Comparison of ENCODE assay signal across 24 mouse cellular contexts in the genomic region with DNA sequence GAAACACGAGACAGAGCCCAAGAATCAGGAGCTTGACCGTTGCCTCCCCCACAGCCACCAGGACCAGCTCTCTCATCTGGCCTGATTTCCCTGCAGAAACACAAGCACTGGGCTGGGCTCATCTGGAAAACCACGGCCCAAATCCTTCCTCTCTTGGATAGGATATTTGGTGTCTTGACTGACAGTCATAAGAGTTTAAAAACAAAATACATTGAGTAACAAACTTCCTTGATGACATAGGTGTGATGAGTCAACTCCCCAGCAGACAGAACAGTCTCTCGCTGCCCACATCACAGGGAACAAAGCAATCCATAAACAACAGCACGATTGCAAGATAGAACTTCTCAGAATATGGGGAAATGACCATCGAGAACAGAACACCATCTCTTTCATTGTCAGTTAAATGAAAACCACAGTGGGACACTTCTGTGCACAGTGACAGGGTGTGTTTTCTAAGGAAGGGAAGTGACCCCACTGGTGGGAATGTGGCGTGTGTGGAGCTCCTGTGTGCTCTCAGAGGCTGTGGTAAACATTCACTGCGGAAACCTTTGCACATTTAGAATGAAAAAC. TPM values are rescaled to one million over a fixed set of nuclear protein-coding genes. Genes with fewer than 3 reads are reported as not detected.
A peak's percentile ranks its signal among the peaks of the same experiment; 100 is the strongest.
DNase-seq lines count a peak whose midpoint lies in the region; ATAC-seq and TF ChIP-seq lines count a peak whose summit lies in the region.
"Had no signal": no experiment of that assay in that cellular context is flagged by ENCODE, and none has a peak within 500 bp of the region (broad histone marks: within the 10 kb centered on the region; RNA-seq: fewer than 3 reads in every experiment).

No protein-coding gene starts in this region.

- TF ChIP-seq EP300 in liver, postnatal 0 days (IDR thresholded peaks at IDR 0.05; ENCODE audit: low read depth) = peak; percentile 89

- 30% methylated on average over 8 of the region's 8 CpGs for WGBS in liver, embryonic 15.5 days (ENCODE audit: insufficient replicate concordance)
- WGBS in liver, embryonic 12.5 days (ENCODE audit: insufficient replicate concordance) = 40% methylated on average over 8 of the region's 8 CpGs
- 43% methylated on average over 8 of the region's 8 CpGs for WGBS in liver, postnatal 0 days (ENCODE audit: insufficient replicate concordance)

- H3K9ac ChIP-seq in liver, embryonic 15.5 days = no peak overlapping the region
- H3K9ac ChIP-seq in liver, embryonic 12.5 days = no peak overlapping the region
- H3K9ac ChIP-seq in liver, postnatal 0 days (replicated peaks) = no peak overlapping the region
- H3K9ac ChIP-seq: forebrain, embryonic 13.5 days; heart, embryonic 13.5 days; limb, embryonic 12.5 days; neural tube, embryonic 12.5 days had no signal

- no peak overlapping the region for H3K27ac ChIP-seq in liver, embryonic 15.5 days (replicated peaks)
- no peak overlapping the region for H3K27ac ChIP-seq in liver, embryonic 12.5 days
- H3K27ac ChIP-seq in liver, postnatal 0 days (ENCODE audit: low read depth) = peak overlapping the region; percentile 66; the same call in 1 of the 2 replicates
- H3K27ac ChIP-seq: forebrain, embryonic 13.5 days; heart, embryonic 13.5 days; hindbrain, postnatal 0 days; limb, embryonic 12.5 days; neural tube, embryonic 12.5 days had no signal

- H3K4me3 ChIP-seq in liver, embryonic 15.5 days (replicated peaks) = no peak overlapping the region
- no peak overlapping the region for H3K4me3 ChIP-seq in liver, embryonic 12.5 days
- H3K4me3 ChIP-seq in liver, postnatal 0 days (ENCODE audit: low read depth, low read length) = no peak overlapping the region
- H3K4me3 ChIP-seq: forebrain, embryonic 13.5 days; heart, embryonic 13.5 days; limb, embryonic 12.5 days; neural tube, embryonic 12.5 days had no signal

- peak overlapping the region; percentile 10; the same call in 1 of the 2 replicates for H3K4me2 ChIP-seq in liver, embryonic 15.5 days
- no peak overlapping the region for H3K4me2 ChIP-seq in liver, embryonic 12.5 days
- peak overlapping the region; percentile 50 for H3K4me2 ChIP-seq in liver, postnatal 0 days (ENCODE audit: low read depth, low read length)
- H3K4me2 ChIP-seq: forebrain, embryonic 13.5 days; heart, embryonic 13.5 days; limb, embryonic 12.5 days; neural tube, embryonic 12.5 days had no signal

- no peaks in the 10 kb centered on the region for H3K9me3 ChIP-seq in liver, embryonic 15.5 days (replicated peaks)
- H3K9me3 ChIP-seq in liver, embryonic 12.5 days (replicated peaks) = no peaks in the 10 kb centered on the region
- H3K9me3 ChIP-seq in liver, postnatal 0 days (ENCODE audit: low read length) = no peaks in the 10 kb centered on the region
- H3K9me3 ChIP-seq: forebrain, embryonic 13.5 days; limb, embryonic 12.5 days had no signal

- ATAC-seq in liver, embryonic 15.5 days (ENCODE audit: insufficient read depth) = no peak
- no peak for ATAC-seq in liver, embryonic 12.5 days
- peak; percentile 65 for ATAC-seq in liver, postnatal 0 days
- ATAC-seq in neutrophil, adult 5-6 weeks (ENCODE audit: extremely low read depth, insufficient number of reproducible peaks, low FRiP score, poor library complexity, severe bottlenecking) = peak; percentile 80
- ATAC-seq in cerebellum, adult (ENCODE audit: insufficient number of reproducible peaks, low FRiP score, low TSS enrichment) = no peak
- ATAC-seq: forebrain, embryonic 13.5 days; hindbrain, postnatal 0 days; midbrain, embryonic 16.5 days had no signal

- no peak for TF ChIP-seq CTCF in liver, postnatal 0 days (IDR thresholded peaks at IDR 0.05; ENCODE audit: low read depth)

- H3K4me1 ChIP-seq in liver, embryonic 15.5 days (replicated peaks) = no peaks in the 10 kb centered on the region
- no peaks in the 10 kb centered on the region for H3K4me1 ChIP-seq in liver, embryonic 12.5 days
- H3K4me1 ChIP-seq in liver, postnatal 0 days (ENCODE audit: insufficient read depth) = no peaks in the 10 kb centered on the region
- H3K4me1 ChIP-seq: forebrain, embryonic 13.5 days; heart, embryonic 13.5 days; limb, embryonic 12.5 days; neural tube, embryonic 12.5 days had no signal

- no peaks in the 10 kb centered on the region for H3K27me3 ChIP-seq in liver, embryonic 15.5 days
- H3K27me3 ChIP-seq in liver, embryonic 12.5 days (replicated peaks) = no peaks in the 10 kb centered on the region
- H3K27me3 ChIP-seq in liver, postnatal 0 days (ENCODE audit: insufficient read depth, low read length) = no peaks in the 10 kb centered on the region
- H3K27me3 ChIP-seq: forebrain, embryonic 13.5 days; heart, embryonic 13.5 days; limb, embryonic 12.5 days; neural tube, embryonic 12.5 days had no signal

- no peaks in the 10 kb centered on the region for H3K36me3 ChIP-seq in liver, embryonic 15.5 days (replicated peaks)
- no peaks in the 10 kb centered on the region for H3K36me3 ChIP-seq in liver, embryonic 12.5 days
- no peaks in the 10 kb centered on the region; the same call in 1 of the 2 replicates for H3K36me3 ChIP-seq in liver, postnatal 0 days (replicated peaks; ENCODE audit: insufficient read depth, low read length)
- H3K36me3 ChIP-seq: heart, embryonic 13.5 days; limb, embryonic 12.5 days; neural tube, embryonic 12.5 days had no signal

- DNase-seq in NIH3T3 (ENCODE audit: low read depth) = peak; percentile 64
- no peak for DNase-seq in liver, postnatal 0 days
- DNase-seq in gastrocnemius, postnatal 10 days = no peak
- DNase-seq: adrenal gland, postnatal 36 days; cerebellum, adult 11 months; cerebellum, postnatal 25 days; kidney, adult 11 months; kidney, postnatal 10 days; layer of hippocampus, adult 9-11 months; right cerebral cortex, postnatal 14 days; thymus, postnatal 25 days had no signal

RNA-seq across cellular contexts. Expression of gene Cd33, which starts 13.9 kb away (rescaled TPM):
- polyA plus RNA-seq in liver, embryonic 15.5 days (2015; fragmentation: Nextera tagmentation; extraction: Ambion mirVana) = 3.0 and 3.6 TPM in 2 replicates
- 1.5 and 1.6 TPM in 2 replicates for polyA plus RNA-seq in liver, embryonic 12.5 days (2016; fragmentation: Nextera tagmentation; extraction: Ambion mirVana)
- polyA plus RNA-seq in liver, postnatal 0 days (2015; fragmentation: Nextera tagmentation; extraction: Ambion mirVana) = 3.9 and 5.1 TPM in 2 replicates
- total RNA-seq in neutrophil, adult 5-6 weeks (2017) = 246 and 256 TPM in 2 replicates
- total RNA-seq in gastrocnemius, postnatal 10 days (2021) = 1 to 10 TPM; 3.1 to 3.9 TPM

RNA-seq across cellular contexts. Expression of gene 4931406B18Rik, which starts 24.6 kb away (rescaled TPM):
- polyA plus RNA-seq in liver, embryonic 15.5 days (2015; fragmentation: Nextera tagmentation; extraction: Ambion mirVana) = not detected in 2 replicates
- not detected in 2 replicates for polyA plus RNA-seq in liver, embryonic 12.5 days (2016; fragmentation: Nextera tagmentation; extraction: Ambion mirVana)
- polyA plus RNA-seq in liver, postnatal 0 days (2015; fragmentation: Nextera tagmentation; extraction: Ambion mirVana) = not detected in 2 replicates
- 1.9 and 2.1 TPM in 2 replicates for total RNA-seq in neutrophil, adult 5-6 weeks (2017)
- total RNA-seq in gastrocnemius, postnatal 10 days (2021) = not detected
- total RNA-seq: adrenal gland, postnatal 36 days; gastrocnemius, postnatal 4 days; hematopoietic stem cell, adult 5-6 weeks had no signal
- polyA plus RNA-seq: forebrain, embryonic 13.5 days; heart, embryonic 13.5 days; hindbrain, postnatal 0 days; limb, embryonic 12.5 days; lung, embryonic 16.5 days; midbrain, embryonic 16.5 days; neural tube, embryonic 12.5 days had no signal

RNA-seq across cellular contexts. Expression of gene Zfp658, which starts 31.8 kb away (rescaled TPM):
- 0.18 and 0.22 TPM in 2 replicates for polyA plus RNA-seq in liver, embryonic 15.5 days (2015; fragmentation: Nextera tagmentation; extraction: Ambion mirVana)
- polyA plus RNA-seq in liver, embryonic 12.5 days (2016; fragmentation: Nextera tagmentation; extraction: Ambion mirVana) = 0.46 and 0.56 TPM in 2 replicates
- 0.14 and 0.26 TPM in 2 replicates for polyA plus RNA-seq in liver, postnatal 0 days (2015; fragmentation: Nextera tagmentation; extraction: Ambion mirVana)
- 3.3 and 3.7 TPM in 2 replicates for total RNA-seq in neutrophil, adult 5-6 weeks (2017)
- total RNA-seq in gastrocnemius, postnatal 10 days (2021) = 1 to 10 TPM; 1.2 to 1.4 TPM

RNA-seq across cellular contexts. Expression of gene Iglon5, which starts 40.4 kb away (rescaled TPM):
- polyA plus RNA-seq in liver, embryonic 15.5 days (2015; fragmentation: Nextera tagmentation; extraction: Ambion mirVana) = not detected in 2 replicates
- 0.05 TPM in 1 of 2 replicates, not detected in the other for polyA plus RNA-seq in liver, embryonic 12.5 days (2016; fragmentation: Nextera tagmentation; extraction: Ambion mirVana)
- not detected in 2 replicates for polyA plus RNA-seq in liver, postnatal 0 days (2015; fragmentation: Nextera tagmentation; extraction: Ambion mirVana)
- total RNA-seq in neutrophil, adult 5-6 weeks (2017) = not detected in 2 replicates
- total RNA-seq in gastrocnemius, postnatal 10 days (2021) = 1 to 10 TPM; 1.2 to 1.3 TPM
- total RNA-seq: hematopoietic stem cell, adult 5-6 weeks had no signal

RNA-seq across cellular contexts. Expression of gene Zfp719, which starts 49.1 kb away (rescaled TPM):
- 2.0 and 2.2 TPM in 2 replicates for polyA plus RNA-seq in liver, embryonic 15.5 days (2015; fragmentation: Nextera tagmentation; extraction: Ambion mirVana)
- polyA plus RNA-seq in liver, embryonic 12.5 days (2016; fragmentation: Nextera tagmentation; extraction: Ambion mirVana) = 3.4 and 3.5 TPM in 2 replicates
- 1.3 TPM in 2 replicates for polyA plus RNA-seq in liver, postnatal 0 days (2015; fragmentation: Nextera tagmentation; extraction: Ambion mirVana)
- 9.1 and 9.7 TPM in 2 replicates for total RNA-seq in neutrophil, adult 5-6 weeks (2017)
- 1 to 10 TPM; 6.1 to 7.3 TPM for total RNA-seq in gastrocnemius, postnatal 10 days (2021)

Comparison
In these comparisons a context has a peak if more than half of its experiments do, and no peak if none do; other contexts are left out.
1. ATAC-seq: peak in liver, postnatal 0 days (single experiment) and neutrophil, adult 5-6 weeks (single experiment); none in liver, embryonic 15.5 days (single experiment), liver, embryonic 12.5 days (single experiment) and cerebellum, adult (single experiment).